Mouse (Mus musculus): Measurements from ENCODE around the gene Natd1.

Natd1 gene

DNA sequence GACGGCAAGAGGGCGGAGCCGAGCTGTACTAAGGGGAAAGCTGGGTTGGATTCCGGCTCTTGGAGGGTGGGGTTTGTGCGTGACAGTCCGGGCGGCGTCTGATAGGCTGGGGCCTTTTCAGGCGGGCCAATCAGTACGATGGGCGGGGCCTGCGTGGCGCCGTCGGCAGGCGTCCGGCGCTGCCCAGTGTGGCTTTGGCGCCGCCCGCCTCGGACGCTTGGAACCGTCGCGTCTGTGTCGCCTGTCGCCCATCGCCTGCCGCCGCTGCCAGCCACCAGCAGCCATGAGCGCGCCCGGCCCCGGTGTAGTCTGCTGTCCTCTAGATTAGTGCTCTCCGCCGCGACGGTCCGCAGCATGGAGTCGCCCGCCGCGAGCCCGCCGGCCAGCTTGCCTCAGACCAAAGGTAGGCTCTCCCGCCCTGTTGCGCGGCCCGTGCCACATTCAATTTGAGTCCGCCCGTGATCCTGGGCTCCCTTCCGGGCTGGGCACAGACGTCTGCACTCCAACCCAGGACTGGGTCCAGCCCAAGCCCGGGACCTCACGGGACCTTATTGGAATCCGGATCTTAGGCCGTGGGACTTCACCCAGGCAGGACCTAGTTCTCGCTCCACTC, 17.4 kb upstream of the Natd1 start, which contains the start of gene Map2k3:
Gene Map2k3 (plus strand): TSS at position 165 of the 613 bp plus-strand sequence.
- DNase-seq: peak; percentile 98

DNA sequence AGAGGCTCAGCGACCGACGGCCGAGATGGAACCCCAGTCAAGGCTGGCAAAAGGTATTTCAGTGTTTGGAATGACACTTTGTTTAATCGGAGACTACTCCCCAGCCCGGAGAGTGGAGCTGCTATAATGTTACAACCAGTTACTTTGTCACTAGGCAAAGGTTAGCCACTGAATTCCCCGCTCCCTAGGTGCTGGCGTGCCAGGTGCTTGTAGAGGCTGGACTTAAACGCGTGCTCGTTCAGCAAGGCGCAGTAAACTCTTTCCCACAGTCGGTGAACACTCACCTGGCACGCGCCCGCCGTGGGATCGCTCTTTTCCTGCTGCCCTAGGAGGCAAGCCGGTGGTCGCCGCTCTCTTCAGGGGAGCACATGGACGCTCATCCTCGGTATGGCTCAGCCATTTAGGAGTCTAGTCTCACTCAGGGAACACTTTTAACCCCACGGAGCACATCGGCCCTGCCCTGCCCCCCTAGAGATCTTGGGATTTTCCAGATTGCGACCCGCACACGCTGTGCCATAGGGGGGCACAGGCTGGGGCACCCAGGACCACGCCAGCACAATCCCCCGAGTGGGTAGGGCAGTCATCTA, 16.8 kb upstream of the Natd1 start:
- no peak for DNase-seq

DNA sequence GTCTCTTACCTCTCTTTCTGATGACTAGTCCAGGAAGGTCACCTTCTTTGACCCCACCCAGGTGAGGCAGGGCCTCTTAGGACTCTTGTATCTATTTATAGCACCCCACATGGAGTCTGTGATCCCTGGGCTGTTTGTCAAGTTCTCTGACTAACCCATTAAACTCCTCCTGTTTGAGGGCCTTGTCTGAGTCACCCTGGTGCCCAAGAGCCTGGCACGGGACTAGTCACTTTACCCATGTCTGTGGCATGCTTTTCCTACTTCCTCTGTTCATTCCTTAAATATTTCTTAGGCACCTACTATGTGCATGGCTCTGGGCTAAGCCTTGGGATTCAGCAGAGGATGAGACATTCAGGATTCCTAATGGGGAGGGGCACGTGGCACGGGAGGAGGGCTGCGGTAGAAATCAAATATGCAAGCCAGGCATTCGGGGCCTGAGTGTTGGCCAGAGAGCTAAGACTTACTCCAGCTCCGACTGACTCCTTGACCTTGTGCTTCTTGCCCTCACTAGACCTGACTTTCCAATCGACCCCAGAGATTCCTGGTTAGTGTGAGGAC, 16.3 kb upstream of the Natd1 start:
- peak; percentile 66 to 78 for DNase-seq

DNA sequence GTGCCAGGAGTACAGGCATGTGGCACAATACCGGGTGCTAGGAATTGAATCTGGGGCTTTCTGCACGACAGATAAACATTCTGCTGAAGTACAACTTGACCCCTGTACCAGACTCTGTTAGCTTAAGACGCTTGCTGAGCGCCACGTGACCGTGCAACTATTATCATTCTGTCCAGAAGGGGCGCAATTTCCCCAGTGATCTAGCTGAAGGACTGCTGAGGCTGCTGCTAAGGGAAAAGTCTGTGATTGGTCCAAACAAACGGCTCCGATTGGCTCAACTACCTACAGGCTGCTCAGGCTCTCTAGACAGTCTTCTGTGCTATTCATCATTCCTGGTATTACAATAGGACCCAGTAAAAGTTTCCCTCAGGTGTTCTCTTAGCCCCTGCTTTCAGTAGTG, 12.7 kb upstream of the Natd1 start:
- DNase-seq: peak; percentile 91 to 95

DNA sequence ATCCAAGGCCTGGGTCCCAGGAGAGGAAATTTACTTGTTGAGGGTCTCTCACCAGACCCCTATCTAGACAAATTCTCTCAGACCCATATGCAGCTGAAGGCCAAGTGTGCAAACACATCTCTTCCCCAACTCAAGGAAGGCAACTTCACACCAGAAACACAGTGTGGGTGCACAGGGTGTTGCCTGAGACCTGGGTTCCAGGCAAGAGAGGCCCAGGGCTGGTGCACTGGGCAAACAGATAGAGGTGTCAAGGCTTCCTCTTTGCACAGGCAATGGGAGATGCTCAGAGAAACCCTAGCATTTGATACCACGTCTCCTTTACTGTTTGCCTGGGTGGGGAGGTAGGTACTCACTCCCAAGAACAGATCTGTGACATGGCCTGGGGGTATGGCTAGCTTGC, 10.4 kb upstream of the Natd1 start:
- DNase-seq: no peak

DNA sequence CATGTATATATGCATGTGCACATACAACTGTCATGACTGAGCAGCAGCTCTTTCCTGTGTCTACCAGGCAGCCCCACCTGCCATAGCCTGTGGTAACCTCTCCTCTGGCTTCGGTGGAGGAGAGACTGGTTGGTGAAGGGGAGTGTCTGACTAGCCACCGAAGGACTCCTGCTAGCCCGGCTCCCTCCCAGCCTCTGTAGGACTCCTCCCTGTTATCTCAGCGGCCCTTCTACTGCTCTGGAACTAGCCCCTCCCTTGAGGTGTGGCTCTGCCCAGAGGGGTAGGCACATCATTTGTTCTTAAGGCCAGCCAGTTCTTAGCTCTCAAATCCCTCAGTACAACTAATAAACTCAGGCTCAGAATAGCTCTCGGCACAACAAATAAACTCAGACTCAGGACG, 9.9 kb upstream of the Natd1 start:
- DNase-seq: no peak

DNA sequence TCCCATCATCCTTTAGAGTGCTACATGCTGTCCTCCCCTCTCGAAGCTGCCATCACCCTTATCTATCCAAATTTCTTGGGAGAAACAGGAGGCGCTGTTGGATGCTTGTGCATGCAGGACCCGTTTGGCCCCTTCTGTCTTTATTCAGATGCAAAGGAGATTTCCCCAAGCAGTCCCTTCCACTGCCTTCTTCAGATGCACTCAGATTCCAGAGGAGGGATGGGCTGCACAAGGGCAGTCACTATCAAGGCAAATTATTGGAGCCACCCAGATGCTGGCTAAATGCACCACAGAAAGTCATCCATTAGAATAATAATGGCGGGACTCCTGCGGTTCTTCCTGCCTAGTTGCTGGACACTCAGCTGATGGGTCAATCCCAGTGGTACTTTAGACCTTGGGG, 8.4 kb upstream of the Natd1 start:
- no peak for DNase-seq

DNA sequence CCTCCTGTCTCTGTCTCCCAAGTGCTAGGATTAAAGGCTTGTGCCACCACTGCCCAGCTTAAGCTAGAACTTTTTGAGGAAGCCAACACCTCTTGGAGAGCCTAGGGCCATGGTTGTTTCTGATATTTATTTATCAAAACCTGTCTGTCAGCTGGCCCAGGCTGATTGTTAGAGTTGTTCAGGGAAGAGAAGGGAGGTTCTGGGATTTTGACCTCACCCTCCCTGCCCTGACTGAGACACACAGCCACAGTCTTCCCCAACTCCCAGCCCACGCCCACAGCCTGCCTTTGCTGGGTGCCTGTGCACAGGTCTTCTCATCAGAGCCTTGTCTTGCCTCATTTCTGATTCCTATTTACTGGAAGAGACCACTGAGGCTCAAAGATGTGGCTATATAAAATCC, 7.6 kb upstream of the Natd1 start:
- DNase-seq: no peak

DNA sequence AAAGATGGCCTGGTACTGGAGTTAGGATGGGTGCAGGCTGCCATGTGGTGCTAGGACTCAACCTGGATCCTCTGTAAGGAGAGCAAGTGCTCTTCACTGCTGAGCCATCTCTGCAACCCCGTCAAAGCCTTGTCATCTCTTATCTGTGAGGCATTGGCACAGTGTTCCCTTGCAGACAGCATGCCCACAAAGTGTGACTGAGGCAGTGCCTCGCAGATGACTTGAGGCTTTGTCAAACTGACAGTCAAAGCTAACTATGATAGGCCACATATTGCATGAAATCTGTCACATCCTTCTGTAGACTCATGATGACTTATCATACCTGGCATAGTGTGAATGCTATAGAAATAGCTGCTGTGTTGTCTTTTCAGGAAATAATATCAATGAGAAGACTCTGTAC, 5.5 kb upstream of the Natd1 start:
- DNase-seq: no peak

DNA sequence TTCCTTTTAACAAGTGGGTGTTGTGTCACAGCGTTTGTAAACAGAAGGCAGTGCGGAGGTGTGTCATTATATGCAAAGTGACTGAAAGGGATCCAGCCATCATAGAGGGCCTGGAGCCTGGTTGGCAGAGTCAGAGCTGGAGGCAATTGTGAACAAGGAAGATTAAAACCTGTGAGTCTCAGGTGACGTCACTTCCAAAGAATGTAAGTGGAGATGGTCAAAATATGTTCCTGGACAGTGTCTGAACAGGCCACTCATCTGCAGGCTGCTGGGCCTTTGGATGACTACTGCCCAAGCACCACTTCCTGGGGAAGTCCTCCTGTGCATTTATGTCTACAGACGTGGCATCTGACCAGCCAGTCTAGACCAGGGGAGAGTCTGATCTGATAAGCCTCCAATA, 651 bp upstream of the Natd1 start:
- DNase-seq: no peak

DNA sequence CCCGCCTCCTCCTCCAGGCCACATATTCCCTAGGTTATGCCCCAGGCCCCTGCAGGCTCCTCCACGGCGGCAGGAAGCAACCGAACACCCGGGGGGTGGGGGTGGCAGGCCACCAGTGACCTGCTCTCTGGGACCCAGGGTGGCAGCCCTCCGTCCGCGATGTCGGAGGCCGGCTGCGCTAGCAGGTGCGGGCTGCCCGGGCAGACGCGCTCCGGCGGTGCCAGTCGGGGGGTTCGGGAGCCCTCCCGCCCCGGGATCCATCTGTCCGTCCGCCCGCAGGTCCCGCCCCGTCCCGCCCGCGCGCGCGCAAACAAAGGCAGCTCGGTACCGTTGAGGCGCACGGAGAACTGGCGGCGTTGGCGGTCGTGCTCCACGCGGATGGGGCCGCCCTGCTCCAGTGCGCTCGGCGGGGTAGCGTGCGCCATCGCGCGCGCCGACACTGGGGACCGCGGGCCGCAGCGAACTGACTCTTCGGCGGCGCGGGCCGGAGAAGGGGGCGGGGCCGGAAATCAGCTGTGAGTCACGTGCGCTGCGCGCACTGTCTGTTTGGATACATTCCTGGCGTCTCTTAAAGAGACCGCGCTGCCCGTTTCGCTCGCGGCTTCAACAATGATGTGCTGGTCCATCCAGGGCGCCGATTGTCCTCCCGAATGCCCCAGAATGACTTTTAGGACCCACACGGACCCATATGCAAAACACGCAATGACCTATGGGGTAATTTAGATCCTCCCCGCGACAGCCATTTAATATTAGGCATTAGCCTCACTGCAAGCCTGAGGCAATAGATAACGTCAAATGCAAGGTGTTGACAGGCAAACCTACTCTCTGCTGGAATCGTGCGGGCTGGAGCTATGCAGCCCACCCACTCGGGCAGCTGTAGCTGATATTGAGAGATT, 1.0 kb downstream of the Natd1 start:
- DNase-seq: peak; percentile 90 to 92

DNA sequence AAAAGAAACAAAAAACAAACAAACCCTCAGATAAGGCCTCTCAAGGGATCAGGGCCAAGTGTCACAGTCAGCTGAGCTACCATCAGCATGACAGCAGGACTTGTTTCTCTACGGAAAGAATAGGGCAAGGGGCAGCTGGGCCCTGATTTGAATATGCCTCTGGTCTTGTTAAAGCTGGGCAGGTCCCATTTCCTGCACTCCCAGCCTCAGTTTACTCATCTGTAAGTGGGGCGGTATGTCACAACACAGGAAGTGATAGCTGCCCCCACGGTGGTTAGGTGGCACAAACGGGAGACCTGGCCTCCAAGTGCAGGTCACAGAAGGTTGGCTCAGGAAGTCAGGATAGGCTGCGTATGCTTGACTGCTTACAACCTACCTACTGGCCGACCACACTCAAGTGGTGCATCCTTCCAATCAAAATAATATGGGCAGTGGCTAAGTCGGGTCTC, 2.0 kb downstream of the Natd1 start:
- no peak for DNase-seq

DNA sequence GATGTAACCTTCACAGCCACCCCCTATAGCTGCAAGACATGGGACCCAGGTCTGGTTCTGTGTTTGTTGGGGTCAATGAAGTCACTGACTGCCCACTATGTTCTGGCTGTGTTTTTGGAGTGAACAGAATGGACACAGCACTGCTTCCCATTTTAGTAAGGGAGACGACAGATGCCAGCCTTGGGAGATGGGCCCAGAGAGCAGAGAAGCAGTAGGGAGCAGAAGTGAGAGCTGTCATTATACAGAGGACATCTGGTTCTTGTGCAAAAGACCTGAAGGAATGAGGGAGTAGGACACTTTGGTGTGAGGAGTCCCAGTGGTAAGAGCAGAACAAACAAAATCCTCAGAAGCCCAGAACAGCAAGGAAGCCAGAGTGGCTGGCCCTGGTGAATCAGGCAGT, 4.9 kb downstream of the Natd1 start:
- DNase-seq: no peak

DNA sequence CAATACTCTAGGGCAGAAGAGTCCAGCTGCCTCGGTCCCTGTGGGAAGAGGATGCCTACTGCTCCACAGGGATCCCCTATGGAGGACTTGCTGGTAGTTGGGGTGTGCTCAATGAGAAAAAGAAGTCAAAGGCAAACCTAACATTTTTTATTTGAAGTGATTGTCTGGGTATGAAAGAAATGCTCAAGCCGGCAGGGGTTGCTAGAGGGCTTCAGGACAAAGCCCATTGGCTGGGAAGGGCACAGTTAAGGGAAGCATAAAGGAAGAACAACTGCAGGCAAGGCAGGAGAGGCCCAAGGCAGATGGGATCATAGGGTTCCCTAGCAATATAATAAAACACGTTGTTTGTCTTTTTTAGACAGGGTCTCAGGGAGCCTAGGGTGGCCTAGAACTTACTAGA, 6.5 kb downstream of the Natd1 start:
- DNase-seq: no peak

DNA sequence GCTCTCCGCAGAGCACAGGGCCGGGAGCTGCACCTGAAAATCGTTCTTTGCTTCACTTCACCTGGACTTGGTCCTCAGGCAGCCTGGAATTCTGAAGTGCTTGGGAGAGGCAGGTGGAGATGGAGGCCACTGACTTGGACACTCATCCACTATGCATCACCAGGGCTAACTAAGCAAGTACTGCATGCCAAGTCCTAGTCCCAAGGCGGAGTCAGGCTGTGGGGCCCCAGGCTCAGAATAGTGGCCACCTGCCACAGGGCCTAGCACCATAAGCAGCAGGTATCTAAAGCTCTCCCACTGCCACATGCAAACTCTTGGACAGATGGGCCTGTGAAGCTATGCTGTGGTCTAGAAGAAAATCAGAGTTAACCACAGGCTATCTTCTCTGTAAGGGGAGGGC, 8.1 kb downstream of the Natd1 start:
- DNase-seq: no peak

DNA sequence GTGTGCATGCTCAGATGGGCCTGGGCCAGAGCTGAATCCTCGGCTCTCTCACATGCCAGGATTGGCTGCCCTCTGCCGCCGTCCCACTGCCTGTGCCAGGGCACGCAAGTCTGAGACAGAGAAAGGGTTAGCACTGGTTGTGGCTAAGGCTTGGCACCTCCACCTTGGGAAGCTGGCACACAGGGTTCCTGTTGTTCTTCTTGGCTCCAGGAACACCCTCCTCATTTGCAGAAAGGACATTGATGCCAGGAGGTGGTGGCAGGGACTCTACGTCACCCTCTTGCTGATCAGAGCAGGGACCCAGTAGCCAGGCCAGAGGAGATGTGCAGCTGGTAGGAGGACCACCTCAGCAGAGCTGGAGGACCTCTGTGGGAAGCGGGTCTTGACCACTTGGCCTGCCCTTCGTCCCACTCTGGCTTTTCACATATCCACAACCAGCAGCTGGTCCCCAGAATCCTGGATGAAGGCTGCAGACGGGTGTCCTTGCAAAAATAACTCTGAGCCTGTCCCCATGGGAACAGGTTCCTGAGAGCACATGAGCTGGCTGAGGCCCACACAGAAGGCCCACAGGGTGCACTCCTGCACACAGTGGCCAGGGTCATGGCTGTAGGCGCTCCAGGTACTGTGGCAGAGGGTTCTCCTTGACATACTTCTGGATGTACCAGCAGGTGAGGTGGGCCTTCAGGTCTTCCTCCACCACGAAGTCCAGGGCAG, 9.0 kb downstream of the Natd1 start:
- DNase-seq: no peak

DNA sequence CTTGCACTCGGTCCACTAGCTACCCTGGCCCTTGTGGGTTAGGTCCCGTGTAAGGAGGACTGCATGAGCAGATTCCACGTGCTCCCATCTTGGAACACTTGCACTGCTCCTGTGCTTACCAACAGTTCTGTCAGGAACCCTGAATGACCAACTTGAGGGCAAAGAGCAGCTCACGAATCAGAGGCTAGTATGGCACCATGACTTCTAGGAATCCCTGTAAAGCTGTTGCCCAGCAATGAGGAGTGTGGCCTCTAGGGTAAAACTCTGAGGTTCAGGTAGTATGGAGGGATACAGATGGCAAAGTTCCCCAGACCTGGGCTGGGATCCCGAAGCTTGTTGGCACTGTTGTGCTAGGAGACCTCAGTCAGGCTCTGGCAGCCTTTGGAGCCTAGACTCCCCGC, 10.9 kb downstream of the Natd1 start:
- no peak for DNase-seq

DNA sequence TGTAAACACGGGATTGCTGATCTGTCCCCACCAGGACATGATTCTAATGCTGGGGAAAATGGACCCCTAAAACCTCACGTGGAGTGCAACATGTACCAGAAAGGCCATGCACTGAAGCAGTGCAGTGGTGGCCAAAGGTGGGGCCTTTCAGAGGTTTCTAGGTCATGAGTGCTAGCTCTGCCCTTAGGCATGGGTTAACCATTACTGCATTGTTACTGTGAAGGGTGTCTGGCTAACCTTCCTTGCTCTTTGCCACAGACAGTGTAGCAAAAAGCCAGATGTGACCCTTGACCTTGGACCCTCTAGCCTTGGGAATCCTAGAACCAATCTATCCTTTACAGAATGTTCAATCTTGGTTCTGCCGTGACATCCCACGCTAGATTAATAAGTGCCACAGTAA, 12.1 kb downstream of the Natd1 start:
- no peak for DNase-seq

DNA sequence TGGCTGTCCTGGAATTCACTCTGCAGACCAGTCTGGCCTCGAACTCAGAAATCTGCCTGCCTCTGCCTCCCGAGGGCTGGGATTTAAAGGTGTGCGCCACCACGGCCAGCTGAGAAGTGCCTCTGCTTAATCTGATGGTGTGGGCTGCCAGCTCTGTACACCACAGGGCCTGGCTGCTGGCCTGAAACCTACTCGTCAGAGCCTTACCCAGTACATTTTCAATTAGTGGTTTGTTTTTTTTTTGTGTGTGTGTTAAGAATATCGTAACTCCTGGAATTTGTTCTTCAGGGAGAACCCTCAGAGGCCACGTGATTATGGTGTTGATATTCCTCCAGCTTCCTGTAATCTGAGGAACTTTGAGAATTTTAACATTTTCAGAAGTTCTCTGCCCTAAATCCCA, 12.5 kb downstream of the Natd1 start:
- DNase-seq: peak in 1 of 2 experiments; percentile 24

DNA sequence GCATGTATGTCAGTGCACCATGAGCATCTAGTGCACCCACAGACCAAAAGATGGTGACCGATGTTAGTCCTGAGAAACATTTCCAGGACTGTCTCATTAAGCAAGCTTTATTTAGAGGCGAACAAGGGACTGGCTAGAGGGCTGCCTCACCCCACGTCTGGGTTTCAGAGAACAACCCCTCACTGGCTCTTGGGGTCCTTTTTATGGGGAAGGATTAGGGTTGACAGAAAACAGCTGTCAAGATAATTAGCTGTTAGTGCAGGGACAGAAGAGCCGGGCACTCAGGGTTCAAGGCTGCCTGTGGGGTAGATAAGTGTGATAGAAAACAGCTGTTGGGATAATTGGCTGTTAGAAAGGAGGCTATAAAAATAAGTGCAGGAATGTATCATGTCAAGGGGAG, 18.6 kb downstream of the Natd1 start:
- DNase-seq: no peak

DNA sequence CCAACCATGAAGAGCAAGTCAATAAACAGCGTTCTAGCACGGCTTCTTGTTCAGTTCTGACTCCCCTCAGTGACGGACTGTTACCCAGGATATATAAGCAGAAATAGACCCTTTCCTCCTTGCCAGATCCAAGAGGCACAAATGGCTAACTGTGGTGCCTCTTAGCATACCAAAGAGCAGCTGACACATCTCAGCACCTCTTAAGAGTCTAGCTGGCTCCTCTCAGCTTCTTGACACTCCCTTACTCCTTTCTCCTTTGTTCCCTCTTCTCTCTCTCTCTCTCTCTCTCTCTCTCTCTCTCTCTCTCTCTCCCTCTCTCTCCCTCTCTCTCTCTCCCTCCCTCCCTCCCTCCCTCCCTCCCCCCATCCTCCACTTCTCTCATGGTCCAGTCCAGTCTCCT, 23.8 kb downstream of the Natd1 start:
- peak in 1 of 2 experiments; percentile 49 for DNase-seq

DNA sequence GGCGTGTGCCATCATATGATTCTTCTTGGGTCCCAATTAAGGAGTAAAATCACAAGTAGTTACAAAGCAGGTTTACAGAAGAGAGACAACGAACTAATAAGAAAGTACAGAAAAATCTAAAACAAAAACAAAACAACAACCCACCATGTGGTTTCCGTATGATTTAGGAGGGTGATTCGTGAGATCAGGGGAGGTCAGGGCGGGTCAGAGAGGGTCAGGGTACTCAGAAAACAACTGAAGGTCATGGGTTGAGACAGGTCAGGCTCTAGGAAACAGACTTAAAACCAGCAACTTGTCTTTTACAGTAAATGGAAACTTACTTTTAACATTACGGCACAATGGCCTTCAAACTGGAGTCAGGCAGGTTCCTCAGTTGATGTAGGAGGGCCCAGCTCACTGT, 24.3 kb downstream of the Natd1 start:
- no peak for DNase-seq

DNA sequence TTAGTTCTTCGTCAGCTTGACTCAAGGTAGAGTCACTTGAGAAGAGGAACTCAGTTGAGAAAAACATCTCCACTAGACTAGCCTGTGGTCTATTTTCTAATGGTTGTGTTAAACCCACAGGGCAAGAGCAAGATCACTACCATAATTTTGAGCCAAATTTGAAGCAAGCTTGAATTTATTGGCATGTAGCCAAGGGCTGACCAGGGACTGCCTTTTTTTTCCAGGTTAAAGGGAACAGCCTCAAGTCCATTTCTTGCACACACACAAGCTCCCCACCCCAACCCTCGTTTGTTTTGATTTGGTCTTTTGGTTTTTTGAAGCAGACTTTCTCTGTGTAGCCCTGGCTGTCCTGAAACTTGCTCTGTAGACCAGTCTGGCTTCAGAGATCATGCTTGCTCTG, 24.7 kb downstream of the Natd1 start:
- no peak for DNase-seq

All from lung, adult 18-20 months (tissue).